Mouse (Mus musculus) limb, embryonic 11.5 days (tissue): ENCODE measurements around the gene Ampd1. TPM values are rescaled to one million over a fixed set of nuclear protein-coding genes. Genes with fewer than 3 reads are reported as not detected.
A peak's percentile ranks its signal among the peaks of the same experiment; 100 is the strongest.

ENCODE experiments used
- ATAC-seq: fragments of 200-750 bp; cut with Nextera tagmentation; 2 replicates; pipeline ENCODE4 v1.8.0; 2017; ENCODE audit warnings: low read depth; ENCODE audit not compliant: insufficient number of reproducible peaks, low FRiP score, low TSS enrichment
- DNase-seq: peaks from one replicate; pipeline ENCODE4 v3.0.0-alpha.2; 2015; ENCODE audit warnings: low spot score
- H3K27ac ChIP-seq: fragments of 300-500 bp; sonication (generic); replicated peaks from 2 replicates; pipeline ENCODE4 v1.5.1; 2014; ENCODE audit warnings: low read depth, mild to moderate bottlenecking, low read length
- H3K27me3 ChIP-seq: fragments of 300-500 bp; sonication (generic); 2 replicates; pipeline ENCODE4 v1.6.1; 2014; ENCODE audit warnings: mild to moderate bottlenecking, low read length, mixed read lengths; ENCODE audit not compliant: control insufficient read depth, insufficient read depth
- H3K36me3 ChIP-seq: fragments of 300-500 bp; sonication (generic); 2 replicates; pipeline ENCODE4 v1.6.1; 2014; ENCODE audit warnings: mild to moderate bottlenecking, low read length, moderate library complexity, mixed read lengths; ENCODE audit not compliant: control insufficient read depth, insufficient read depth
- H3K4me1 ChIP-seq: fragments of 300-500 bp; sonication (generic); 2 replicates; pipeline ENCODE4 v1.6.1; 2014; ENCODE audit warnings: low read length, mixed read lengths; ENCODE audit not compliant: control insufficient read depth, insufficient read depth
- H3K4me2 ChIP-seq: fragments of 300-500 bp; sonication (generic); 2 replicates; pipeline ENCODE4 v1.6.1; 2014; ENCODE audit warnings: low read depth, mild to moderate bottlenecking, moderate library complexity; ENCODE audit not compliant: severe bottlenecking
- H3K4me3 ChIP-seq: fragments of 300-500 bp; sonication (generic); 2 replicates; pipeline ENCODE4 v1.5.1; 2014; ENCODE audit warnings: low read depth, low read length
- H3K9ac ChIP-seq: fragments of 300-500 bp; sonication (generic); 2 replicates; pipeline ENCODE4 v1.6.1; 2014; ENCODE audit warnings: mild to moderate bottlenecking, low read length
- H3K9me3 ChIP-seq: fragments of 300-500 bp; sonication (generic); 2 replicates; pipeline ENCODE4 v1.6.1; 2016; ENCODE audit warnings: low read length; ENCODE audit not compliant: control insufficient read depth
- WGBS: fragments of 180-500 bp; shearing (Covaris S2); extraction: QIAGEN DNeasy Blood & Tissue Kit; methylation state at CpG from one replicate; pipeline ENCODE4 v1.1.7; 2014; 5-methylcytosine and 5-hydroxymethylcytosine counted together
- polyA plus RNA-seq: library from polyadenylated mRNA; unstranded; fragments of >200 nt; fragmentation: Nextera tagmentation; extraction: Ambion mirVana; gene quantifications from 2 replicates; pipeline ENCODE4 v1.2.1, GENCODE M21; 2014

The Ampd1 gene
- polyA plus RNA-seq, 1 experiment from 2014 or later: not detected

- Histone ChIP-seq H3K4me3 (no peak overlapping the region), H3K9me3 (no peaks in the 10 kb centered on the region), H3K36me3 (no peaks in the 10 kb centered on the region), H3K27me3 (no peaks in the 10 kb centered on the region), H3K27ac (no peak overlapping the region), H3K9ac (no peak overlapping the region), H3K4me2 (no peak overlapping the region), H3K4me1 (peaks cover 3% of the 10 kb centered on the region; the same call in 1 of the 2 replicates)
- DNase-seq (no peak), ATAC-seq (no peak)
- WGBS: 79% methylated on average over 23 of the region's 23 CpGs
Observed at GRCm38 (mm10) chr3:103098662-103099061, 24.8 kb downstream of the Ampd1 start.

GRCm38 (mm10) chr3:103099667-103100066 lies 25.9 kb downstream of the Ampd1 start:
- DNase-seq (no peak), ATAC-seq (no peak)
- no peak overlapping the region for H3K9ac ChIP-seq

DNA sequence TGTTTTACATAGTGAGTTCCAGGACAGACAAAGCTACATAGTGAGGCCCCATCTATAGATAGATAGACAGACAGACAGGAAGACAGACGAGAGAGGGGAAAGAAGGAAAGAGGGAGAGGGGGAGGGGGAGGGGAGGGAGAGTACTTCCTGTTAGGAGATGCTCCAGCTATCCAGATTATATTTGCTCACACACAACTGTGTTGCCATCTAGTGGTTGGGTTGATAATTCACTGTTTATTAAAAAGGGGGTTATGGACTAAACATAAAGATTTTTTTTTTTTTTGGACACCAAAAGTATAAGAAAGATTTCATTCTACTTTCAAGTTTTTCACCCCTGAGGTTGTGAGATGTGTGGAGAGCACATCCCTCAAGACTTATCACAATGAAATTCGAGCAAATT lies 26.9 kb downstream of the Ampd1 start:
- Histone ChIP-seq H3K9me3 (no peaks in the 10 kb centered on the region), H3K27me3 (no peaks in the 10 kb centered on the region), H3K4me3 (no peak overlapping the region), H3K9ac (no peak overlapping the region), H3K4me1 (peaks cover 3% of the 10 kb centered on the region; the same call in 1 of the 2 replicates), H3K4me2 (no peak overlapping the region), H3K36me3 (no peaks in the 10 kb centered on the region), H3K27ac (no peak overlapping the region)
- no peak for ATAC-seq
- no peak for DNase-seq
- 59% methylated on average over 2 of the region's 2 CpGs for WGBS

More at GRCm38 (mm10) chr3:103099667-103100066, 25.9 kb downstream of the Ampd1 start:
- Histone ChIP-seq H3K4me1 (peaks cover 3% of the 10 kb centered on the region; the same call in 1 of the 2 replicates), H3K4me2 (no peak overlapping the region), H3K9me3 (no peaks in the 10 kb centered on the region), H3K4me3 (no peak overlapping the region), H3K27ac (no peak overlapping the region), H3K36me3 (no peaks in the 10 kb centered on the region), H3K27me3 (no peaks in the 10 kb centered on the region)
- WGBS: 83% methylated on average over 6 of the region's 6 CpGs

DNA sequence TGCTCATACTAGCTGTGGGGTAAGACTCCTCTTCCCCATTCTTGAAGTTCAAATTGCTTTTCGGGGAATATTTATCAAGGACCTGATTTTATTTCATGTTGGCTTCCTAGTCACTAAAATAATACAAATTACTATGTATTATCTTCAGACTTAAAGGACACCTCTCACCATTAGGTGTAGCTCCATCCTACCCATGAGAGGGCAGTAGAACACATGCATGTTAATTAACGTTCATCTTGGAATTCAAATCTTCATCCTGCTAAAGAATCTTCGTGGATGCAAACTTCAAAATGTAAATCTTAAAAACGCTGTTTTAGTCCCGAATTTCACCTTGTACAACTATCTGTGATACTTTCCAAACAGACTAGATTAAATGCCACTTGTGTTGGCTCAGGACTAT lies 27.4 kb downstream of the Ampd1 start:
- no peak overlapping the region for H3K4me3 ChIP-seq
- H3K9me3 ChIP-seq: no peaks in the 10 kb centered on the region
- DNase-seq (no peak), ATAC-seq (no peak)
- WGBS: 56% methylated on average over 5 of the region's 5 CpGs
- no peak overlapping the region for H3K9ac ChIP-seq
- no peaks in the 10 kb centered on the region for H3K27me3 ChIP-seq
- no peaks in the 10 kb centered on the region for H3K36me3 ChIP-seq
- no peak overlapping the region for H3K4me2 ChIP-seq
- no peak overlapping the region for H3K27ac ChIP-seq
- H3K4me1 ChIP-seq: peaks cover 3% of the 10 kb centered on the region; the same call in 1 of the 2 replicates

- ATAC-seq (peak; percentile 46; the same call in 1 of the 2 replicates), DNase-seq (no peak)
- under 1% methylated on average over 14 of the region's 14 CpGs for WGBS
- Histone ChIP-seq H3K9ac (0 out of 2 replicates have a peak overlapping the region, but pooled peaks have one; percentile 0), H3K9me3 (no peaks in the 10 kb centered on the region), H3K36me3 (no peaks in the 10 kb centered on the region), H3K4me2 (peak overlapping the region; percentile 79), H3K27ac (no peak overlapping the region), H3K4me3 (peak overlapping the region; percentile 52), H3K4me1 (peaks cover 3% of the 10 kb centered on the region; the same call in 1 of the 2 replicates), H3K27me3 (no peaks in the 10 kb centered on the region)
Observed at GRCm38 (mm10) chr3:103101909-103102308, 28.1 kb downstream of the Ampd1 start.

DNA sequence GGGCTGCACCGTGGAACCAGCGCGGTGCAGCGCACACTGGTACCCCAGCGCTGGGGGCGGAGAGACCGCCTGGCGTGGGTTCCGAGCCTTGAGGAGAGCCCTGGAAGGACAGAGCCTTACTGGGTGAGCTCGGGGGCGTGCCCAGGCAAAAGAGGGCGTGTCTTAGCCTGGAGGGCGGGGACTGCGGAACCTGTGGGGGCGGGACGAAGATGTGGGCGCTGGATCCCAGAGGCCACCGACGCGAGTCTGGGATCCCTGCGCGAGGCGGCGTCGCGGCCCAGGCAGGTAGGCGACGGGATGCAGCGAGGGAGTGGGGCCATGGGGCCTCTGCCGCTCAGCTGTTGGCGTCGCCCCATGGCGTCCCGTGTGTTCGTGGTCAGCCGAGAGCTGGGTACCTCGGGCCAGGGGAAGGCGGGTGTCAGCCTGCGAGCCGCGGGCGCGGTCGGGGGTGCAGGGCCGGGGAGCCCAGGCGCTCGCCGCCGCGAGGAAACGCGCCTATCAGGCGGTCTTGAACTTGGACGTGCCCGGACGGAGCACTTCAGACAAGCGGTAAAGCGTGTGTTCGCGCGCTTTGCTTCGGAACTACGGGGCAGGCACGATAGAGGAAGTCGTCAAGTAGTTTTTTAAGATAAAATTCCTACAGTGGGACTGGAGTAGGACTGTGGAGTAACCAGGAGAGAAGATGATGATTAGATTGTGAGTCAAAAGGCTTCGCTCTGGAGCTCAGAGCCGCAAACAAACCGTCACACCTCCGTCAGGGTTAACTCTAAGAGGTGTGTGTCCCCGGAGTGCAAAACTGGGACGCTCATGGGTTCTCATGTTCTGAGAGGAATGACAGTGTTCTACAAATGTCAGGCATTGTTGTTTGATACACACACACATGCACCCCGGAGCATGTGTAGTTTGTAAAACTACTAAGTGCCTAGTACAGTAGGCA lies 28.9 kb downstream of the Ampd1 start, which contains the start of gene Dennd2c:
TSS of gene Dennd2c (plus strand) at position 151 of the 937 bp plus-strand sequence.
- Histone ChIP-seq H3K27me3 (no peaks in the 10 kb centered on the region), H3K9ac (peak within 1 kb of the TSS; percentile 56), H3K36me3 (no peaks in the 10 kb centered on the region), H3K4me1 (peaks cover 3% of the 10 kb centered on the region; the same call in 1 of the 2 replicates), H3K27ac (no peak within 1 kb of the TSS), H3K9me3 (no peaks in the 10 kb centered on the region), H3K4me3 (peak within 1 kb of the TSS; percentile 52), H3K4me2 (peak within 1 kb of the TSS; percentile 79)
- under 1% methylated on average over 72 of the region's 72 CpGs for WGBS
- DNase-seq (peak; percentile 96), ATAC-seq (peak; percentile 96)

GRCm38 (mm10) chr3:103107565-103108240 lies 33.9 kb downstream of the Ampd1 start:
- H3K9me3 ChIP-seq: no peaks in the 10 kb centered on the region
- WGBS: 82% methylated on average over 7 of the region's 7 CpGs
- no peak for ATAC-seq

DNA sequence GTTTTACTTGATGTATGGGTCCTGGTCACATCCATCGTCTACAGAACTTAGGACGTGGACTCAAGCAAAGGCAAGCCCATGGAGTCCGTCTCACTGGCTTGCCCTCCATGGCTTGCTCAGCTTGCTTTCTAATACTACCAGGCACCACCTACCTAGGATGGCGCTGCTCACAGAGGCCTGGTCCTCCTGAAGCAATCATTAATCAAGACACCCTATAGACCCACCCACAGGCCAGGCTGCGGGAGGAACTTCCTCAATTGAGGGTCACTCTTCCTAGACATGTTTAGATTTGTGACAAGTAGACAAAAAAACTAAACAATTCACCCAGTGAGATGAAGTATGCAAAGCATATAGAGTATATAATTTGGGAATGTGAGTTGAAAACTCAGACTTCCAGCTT lies 38.4 kb downstream of the Ampd1 start:
- Histone ChIP-seq H3K36me3 (no peaks in the 10 kb centered on the region), H3K4me2 (no peak overlapping the region), H3K9me3 (no peaks in the 10 kb centered on the region), H3K27ac (no peak overlapping the region), H3K4me1 (no peaks in the 10 kb centered on the region), H3K9ac (no peak overlapping the region), H3K27me3 (no peaks in the 10 kb centered on the region), H3K4me3 (no peak overlapping the region)
- ATAC-seq (no peak), DNase-seq (no peak)
- 78% methylated on average over 5 of the region's 5 CpGs for WGBS

More at GRCm38 (mm10) chr3:103107565-103108240, 33.9 kb downstream of the Ampd1 start:
- Histone ChIP-seq H3K27ac (no peak overlapping the region), H3K4me1 (no peaks in the 10 kb centered on the region), H3K27me3 (no peaks in the 10 kb centered on the region), H3K36me3 (no peaks in the 10 kb centered on the region), H3K4me2 (no peak overlapping the region), H3K4me3 (no peak overlapping the region), H3K9ac (no peak overlapping the region)
- no peak for DNase-seq
